Mouse (Mus musculus) left cerebral cortex, adult 18-20 months (tissue): ENCODE measurements around the gene Olfr204. TPM values are rescaled to one million over a fixed set of nuclear protein-coding genes. Genes with fewer than 3 reads are reported as not detected.
"Not testable (repeated sequence)": the region's sequence is repeated elsewhere in the genome, so short reads cannot be mapped to it uniquely, and the experiment has no call there.

ENCODE experiments used
- DNase-seq, 2 experiments: peaks; one replicate each; pipeline ENCODE4 v3.0.0; 2021 to 2022; ENCODE audit warnings: low spot score in 2 of 2, mixed read lengths in 1 of 2
- long read RNA-seq, 2 experiments: library from polyadenylated mRNA; stranded (forward); transcript quantifications; one replicate each; pipeline ENCODE4 v2.0.0; 2021
- total RNA-seq, 2 experiments: library from RNA; stranded (reverse); gene quantifications; 2 replicates each; pipeline ENCODE4 v1.2.3; 2021

Gene Olfr204
- total RNA-seq = not detected
- long read RNA-seq, experiment 1 = 0 reads
- long read RNA-seq, experiment 2 = 0 reads

GRCm38 (mm10) chr16:59318148-59318547 is at the start of gene Olfr204:
Gene Olfr204 (minus strand): TSS chr16:59318248.
- no peak for DNase-seq

GRCm38 (mm10) chr16:59363893-59364292 is 45.8 kb upstream of the Olfr204 start, which contains the start of gene Olfr209:
Gene Olfr209 (minus strand): TSS chr16:59363993.
- DNase-seq = no peak

GRCm38 (mm10) chr16:59349146-59349545 is 31.1 kb upstream of the Olfr204 start, which contains the start of gene Olfr206:
Gene Olfr206 (minus strand): TSS chr16:59349246.
- DNase-seq = no peak

GRCm38 (mm10) chr16:59331038-59331437 is 13.0 kb upstream of the Olfr204 start, which contains the start of gene Olfr205:
Gene Olfr205 (minus strand): TSS chr16:59331138.
- DNase-seq = no peak

- DNase-seq = not testable (repeated sequence)
Observed at GRCm38 (mm10) chr16:59323262-59323661, 5.2 kb upstream of the Olfr204 start.

- DNase-seq = no peak
Observed at GRCm38 (mm10) chr16:59298581-59298980, 19.5 kb downstream of the Olfr204 start, which contains the start of gene Olfr203. Gene Olfr203 (plus strand): TSS chr16:59298881.

- DNase-seq = not testable (repeated sequence)
Observed at GRCm38 (mm10) chr16:59287576-59287975, 30.5 kb downstream of the Olfr204 start.

- DNase-seq = no peak
Observed at GRCm38 (mm10) chr16:59286693-59287092, 31.4 kb downstream of the Olfr204 start, which contains the start of gene Olfr202. Gene Olfr202 (minus strand): TSS chr16:59286793.

- no peak for DNase-seq
Observed at GRCm38 (mm10) chr16:59283476-59283875, 34.6 kb downstream of the Olfr204 start.

GRCm38 (mm10) chr16:59280542-59280941 is 37.5 kb downstream of the Olfr204 start:
- DNase-seq = no peak

GRCm38 (mm10) chr16:59272532-59272931 is 45.5 kb downstream of the Olfr204 start, which contains the start of gene Olfr201:
Gene Olfr201 (minus strand): TSS chr16:59272632.
- DNase-seq = not testable (repeated sequence)

- not testable (repeated sequence) for DNase-seq
Observed at GRCm38 (mm10) chr16:59269097-59269496, 49.0 kb downstream of the Olfr204 start.

Other genes starting within 250 kb of the Olfr204 start
- not detected for gene Olfr190, start 240.2 kb downstream of the Olfr204 start, total RNA-seq
- gene Olfr191, start 228.4 kb downstream of the Olfr204 start, total RNA-seq = not detected
- not detected for gene Olfr193, start 206.4 kb downstream of the Olfr204 start, total RNA-seq
- not detected for gene Olfr194, start 197.2 kb downstream of the Olfr204 start, total RNA-seq
- not detected for gene Olfr195, start 171.2 kb downstream of the Olfr204 start, total RNA-seq
- gene Olfr196, start 147.8 kb downstream of the Olfr204 start, total RNA-seq = not detected
- gene Olfr198, start 114.7 kb downstream of the Olfr204 start, total RNA-seq = not detected
- not detected for gene Olfr199, start 98.5 kb downstream of the Olfr204 start, total RNA-seq
- gene Olfr201, start 45.6 kb downstream of the Olfr204 start, total RNA-seq = not detected
- not detected for gene Olfr202, start 31.5 kb downstream of the Olfr204 start, total RNA-seq
- gene Olfr203, start 19.4 kb downstream of the Olfr204 start, total RNA-seq = not detected
- not detected for gene Olfr205, start 12.9 kb upstream of the Olfr204 start, total RNA-seq
- not detected for gene Olfr206, start 31.0 kb upstream of the Olfr204 start, total RNA-seq
- not detected for gene Olfr209, start 45.7 kb upstream of the Olfr204 start, total RNA-seq
- gene Gabrr3, start 89.1 kb upstream of the Olfr204 start, total RNA-seq = under 1 TPM; 0.12 to 0.16 TPM
- 10 to 100 TPM; 11.4 to 12.0 TPM for gene Riox2, start 153.5 kb upstream of the Olfr204 start, total RNA-seq